Mouse (Mus musculus) megakaryocyte-erythroid progenitor cell, adult 5-6 weeks (primary cell): ENCODE data around the gene Asic3. TPM values are rescaled to one million over a fixed set of nuclear protein-coding genes. Genes with fewer than 3 reads are reported as not detected.

ENCODE experiments used
- ATAC-seq: replicated peaks from 2 replicates; pipeline ENCODE4 v1.8.0; 2016; ENCODE audit warnings: mild to moderate bottlenecking, inconsistent platforms; ENCODE audit not compliant: severe bottlenecking, poor library complexity, low FRiP score, low TSS enrichment
- total RNA-seq, 2 experiments: library from RNA; stranded (forward) in 1 of 2; stranded (reverse) in 1 of 2; fragments of 200-1000, 215-1000 nt in 1 of 2; fragments of >200 nt in 1 of 2; fragmentation: Nextera tagmentation in 1 of 2; gene quantifications; 2 replicates each; pipeline ENCODE4 v1.2.3; 2014 to 2017

Asic3 gene
- total RNA-seq (2014; fragmentation: Nextera tagmentation): 1.4 TPM in 1 of 2 replicates, not detected in the other
- total RNA-seq (2017): not detected in 2 replicates

GRCm38 (mm10) chr5:24413042-24413693 is at the start of gene Asic3:
Gene Asic3 (plus strand): TSS chr5:24413392.
- ATAC-seq: no peak

GRCm38 (mm10) chr5:24363467-24363866 is 49.7 kb upstream of the Asic3 start:
- no peak for ATAC-seq

GRCm38 (mm10) chr5:24364061-24364460 is 49.1 kb upstream of the Asic3 start:
- no peak for ATAC-seq

- no peak for ATAC-seq
Measured at GRCm38 (mm10) chr5:24364508-24364907, 48.7 kb upstream of the Asic3 start, which contains the start of gene Nos3. Gene Nos3 (plus strand): TSS chr5:24364810.

GRCm38 (mm10) chr5:24364963-24365362 is 48.2 kb upstream of the Asic3 start:
- ATAC-seq: no peak

GRCm38 (mm10) chr5:24365528-24365927 is 47.7 kb upstream of the Asic3 start:
- no peak for ATAC-seq

GRCm38 (mm10) chr5:24366426-24366825 is 46.8 kb upstream of the Asic3 start:
- no peak for ATAC-seq

- ATAC-seq: no peak
Measured at GRCm38 (mm10) chr5:24369767-24370166, 43.4 kb upstream of the Asic3 start.

- no peak for ATAC-seq
Measured at GRCm38 (mm10) chr5:24373807-24374206, 39.4 kb upstream of the Asic3 start.

- ATAC-seq: no peak
Measured at GRCm38 (mm10) chr5:24374216-24374615, 39.0 kb upstream of the Asic3 start.

GRCm38 (mm10) chr5:24374666-24375328 is 38.4 kb upstream of the Asic3 start:
- no peak for ATAC-seq

- no peak for ATAC-seq
Measured at GRCm38 (mm10) chr5:24378700-24379099, 34.5 kb upstream of the Asic3 start.

GRCm38 (mm10) chr5:24379501-24379900 is 33.7 kb upstream of the Asic3 start:
- no peak for ATAC-seq

- no peak for ATAC-seq
Measured at GRCm38 (mm10) chr5:24380499-24380898, 32.7 kb upstream of the Asic3 start.

GRCm38 (mm10) chr5:24381486-24381885 is 31.7 kb upstream of the Asic3 start:
- ATAC-seq: no peak

GRCm38 (mm10) chr5:24381988-24382387 is 31.2 kb upstream of the Asic3 start:
- no peak for ATAC-seq

- ATAC-seq: peak; percentile 80
Measured at GRCm38 (mm10) chr5:24383026-24383859, 29.9 kb upstream of the Asic3 start.

GRCm38 (mm10) chr5:24384407-24384806 is 28.8 kb upstream of the Asic3 start:
- no peak for ATAC-seq

- ATAC-seq: no peak
Measured at GRCm38 (mm10) chr5:24385374-24385773, 27.8 kb upstream of the Asic3 start.

- ATAC-seq: no peak
Measured at GRCm38 (mm10) chr5:24385887-24386550, 27.2 kb upstream of the Asic3 start.
